Mouse (Mus musculus) subcutaneous adipose tissue, adult 2 months (tissue): ENCODE data around the gene Rplp2. TPM values are rescaled to one million over a fixed set of nuclear protein-coding genes. Genes with fewer than 3 reads are reported as not detected.

ENCODE experiments used
- polyA plus RNA-seq: library from polyadenylated mRNA; depleted of rRNA; stranded (reverse); fragments of >200 nt; gene quantifications from 2 replicates; pipeline ENCODE4 v1.2.3, GENCODE M21; 2012; ENCODE audit warnings: low replicate concordance; rRNA removed

Rplp2 gene
- 457 and 759 TPM in 2 replicates for polyA plus RNA-seq

GRCm38 (mm10) chr7:141447110-141447991, at the start of gene Rplp2:
TSS of gene Rplp2 (plus strand) at chr7:141447370.

GRCm38 (mm10) chr7:141413809-141414584, 33.2 kb upstream of the Rplp2 start, which contains the start of gene Gatd1:
TSS of gene Gatd1 (minus strand) at chr7:141414136.

DNA sequence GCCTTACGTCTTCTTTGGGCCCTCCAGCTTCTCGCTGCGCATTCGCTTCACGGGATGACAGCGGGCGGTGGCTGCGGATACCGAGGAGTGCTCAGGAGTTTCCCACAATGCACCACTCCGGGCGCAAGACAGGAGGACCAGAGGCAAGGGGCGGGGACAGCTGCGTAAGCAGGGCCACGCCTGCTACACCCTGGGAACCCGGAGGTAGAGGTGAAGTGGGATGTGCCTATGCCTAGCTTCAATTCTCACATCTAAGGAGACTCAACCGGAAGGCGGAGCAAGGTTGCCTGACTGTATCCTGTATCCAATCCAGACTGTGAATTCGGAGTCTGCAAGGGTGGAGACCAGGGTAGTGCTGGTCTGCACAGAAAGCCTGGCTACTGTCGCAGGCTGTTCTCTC, 17.9 kb upstream of the Rplp2 start, which contains the start of gene Cend1:
TSS of gene Cend1 (minus strand) at position 182 of the 400 bp plus-strand sequence.

DNA sequence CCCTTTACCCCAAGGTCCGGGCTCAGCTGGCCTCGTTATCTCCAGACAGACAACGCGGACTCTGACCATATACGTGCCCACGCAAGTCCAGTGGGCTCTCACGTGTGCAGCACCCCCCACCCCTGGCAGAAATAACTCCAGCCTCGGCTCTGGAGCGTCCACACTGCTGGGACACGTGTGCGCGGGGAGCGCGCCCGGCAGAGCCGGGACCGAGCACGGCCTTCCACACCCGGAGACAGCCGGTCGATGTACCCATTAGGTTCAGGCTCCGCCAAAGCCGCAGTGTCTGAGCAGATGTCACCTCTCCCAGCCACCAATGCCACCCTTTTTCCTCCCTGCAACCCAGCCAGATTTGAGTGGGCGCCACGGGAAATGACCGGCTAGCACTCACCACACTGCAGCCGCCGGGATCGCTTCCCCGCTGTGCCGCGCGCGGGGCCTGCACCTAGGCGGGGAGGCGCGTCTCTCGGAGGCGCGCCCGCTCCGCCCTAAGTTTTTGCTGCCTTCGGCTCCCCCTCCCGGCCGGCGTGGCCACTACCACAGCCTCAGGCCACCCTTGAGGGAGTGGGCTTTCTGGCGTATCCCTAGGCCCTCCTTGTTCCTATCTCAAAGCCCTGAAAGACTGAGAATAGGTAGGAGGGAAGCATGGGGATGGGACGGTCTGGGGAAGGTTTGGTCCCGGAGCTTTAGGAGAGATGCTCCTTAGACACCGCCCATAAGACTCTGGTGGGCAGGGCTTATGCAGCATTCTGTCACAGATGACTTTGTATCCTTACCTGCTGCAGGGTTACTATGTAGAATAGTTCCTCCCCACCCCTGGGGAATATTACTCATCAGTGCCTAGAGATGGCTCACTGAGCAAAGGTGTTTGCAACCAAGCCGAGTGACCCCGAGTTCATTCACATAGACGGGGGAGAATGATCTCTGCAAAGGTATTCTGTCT, 9.7 kb upstream of the Rplp2 start, which contains the start of gene Slc25a22:
TSS of gene Slc25a22 (minus strand) at position 715 of the 943 bp plus-strand sequence.

GRCm38 (mm10) chr7:141443828-141444237, 3.3 kb upstream of the Rplp2 start, which contains the start of gene Pidd1:
TSS of gene Pidd1 (minus strand) at chr7:141444025.

GRCm38 (mm10) chr7:141454967-141455551, 7.9 kb downstream of the Rplp2 start, which contains the start of gene Pnpla2:
TSS of gene Pnpla2 (plus strand) at chr7:141455198.

DNA sequence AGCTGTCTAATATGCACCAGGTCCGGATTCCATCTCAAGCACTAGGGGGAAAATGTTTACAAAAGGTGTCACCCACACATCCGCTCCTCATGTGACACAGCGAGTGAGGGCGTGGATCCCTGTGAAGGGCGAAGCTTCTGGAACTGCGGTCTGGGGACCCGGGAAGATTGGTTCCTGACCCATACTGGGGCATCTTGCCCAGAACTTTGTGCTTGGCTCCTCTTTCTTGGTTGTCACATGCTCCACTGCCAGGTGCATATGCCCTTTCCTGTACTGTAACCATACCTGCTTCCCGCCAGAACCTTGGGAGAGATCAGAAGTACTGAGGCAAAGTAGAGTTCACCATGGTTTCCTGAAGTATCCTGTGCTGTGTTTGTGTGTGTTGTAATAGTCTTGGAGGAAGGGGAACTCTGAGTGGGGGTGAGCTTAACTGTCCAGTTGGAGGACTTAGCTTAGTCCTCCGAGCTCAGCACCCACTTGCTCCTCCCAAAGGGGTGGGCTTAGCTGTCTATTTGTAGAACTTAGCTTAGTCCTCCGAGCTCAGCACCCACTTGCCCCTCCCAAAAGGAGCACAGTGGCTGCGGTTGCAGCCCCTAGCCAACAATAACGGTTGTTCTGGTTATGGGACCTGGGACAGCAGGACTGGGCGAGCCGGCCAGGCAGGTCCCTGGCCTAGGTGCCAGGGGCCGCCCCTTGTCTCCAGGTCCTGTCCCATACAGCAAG, 13.4 kb downstream of the Rplp2 start, which contains the start of gene Cracr2b:
TSS of gene Cracr2b (plus strand) at position 704 of the 723 bp plus-strand sequence.

GRCm38 (mm10) chr7:141467230-141468030, 20.3 kb downstream of the Rplp2 start, which contains the start of gene Cd151:
TSS of gene Cd151 (plus strand) at chr7:141467392.

GRCm38 (mm10) chr7:141475011-141475804, 28.0 kb downstream of the Rplp2 start, which contains the start of the genes Polr2l and Tspan4:
TSS of gene Polr2l (minus strand) at chr7:141475132.
TSS of gene Tspan4 (plus strand) at chr7:141475240.

Other genes with a start within 250 kb of the Rplp2 start
- 0.26 and 3.7 TPM in 2 replicates for gene Lmntd2, start 233.3 kb upstream of the Rplp2 start, polyA plus RNA-seq
- gene Rassf7, start 231.5 kb upstream of the Rplp2 start, polyA plus RNA-seq, result 8.8 and 33.1 TPM in 2 replicates
- 16.5 and 28.7 TPM in 2 replicates for gene Phrf1, start 218.6 kb upstream of the Rplp2 start, polyA plus RNA-seq
- 72.7 and 97.5 TPM in 2 replicates for gene Irf7, start 180.9 kb upstream of the Rplp2 start, polyA plus RNA-seq
- 0.13 and 0.35 TPM in 2 replicates for gene Cdhr5, start 170.6 kb upstream of the Rplp2 start, polyA plus RNA-seq
- gene Sct, start 168.2 kb upstream of the Rplp2 start, polyA plus RNA-seq, result 1.4 and 1.8 TPM in 2 replicates
- gene Drd4, start 155.4 kb upstream of the Rplp2 start, polyA plus RNA-seq, result 0.09 TPM in 1 of 2 replicates, not detected in the other
- gene Deaf1, start 119.7 kb upstream of the Rplp2 start, polyA plus RNA-seq, result 19.0 and 35.2 TPM in 2 replicates
- gene Tmem80, start 119.6 kb upstream of the Rplp2 start, polyA plus RNA-seq, result 58.4 and 71.0 TPM in 2 replicates
- gene Eps8l2, start 108.5 kb upstream of the Rplp2 start, polyA plus RNA-seq, result 20.1 and 30.8 TPM in 2 replicates
- gene Taldo1, start 55.2 kb upstream of the Rplp2 start, polyA plus RNA-seq, result 446 and 750 TPM in 2 replicates
- gene Gatd1, start 33.2 kb upstream of the Rplp2 start, polyA plus RNA-seq, result 59.5 and 84.7 TPM in 2 replicates
- gene Cend1, start 17.9 kb upstream of the Rplp2 start, polyA plus RNA-seq, result 0.97 and 1.7 TPM in 2 replicates
- 134 and 159 TPM in 2 replicates for gene Slc25a22, start 9.5 kb upstream of the Rplp2 start, polyA plus RNA-seq
- gene Pidd1, start 3.3 kb upstream of the Rplp2 start, polyA plus RNA-seq, result 9.8 and 14.5 TPM in 2 replicates
- 1,309 and 3,373 TPM in 2 replicates for gene Pnpla2, start 7.8 kb downstream of the Rplp2 start, polyA plus RNA-seq
- gene Cracr2b, start 13.7 kb downstream of the Rplp2 start, polyA plus RNA-seq, result 34.3 and 65.7 TPM in 2 replicates
- gene Cd151, start 20.0 kb downstream of the Rplp2 start, polyA plus RNA-seq, result 617 and 1,187 TPM in 2 replicates
- 63.9 and 76.4 TPM in 2 replicates for gene Polr2l, start 27.8 kb downstream of the Rplp2 start, polyA plus RNA-seq
- gene Tspan4, start 27.9 kb downstream of the Rplp2 start, polyA plus RNA-seq, result 166 and 253 TPM in 2 replicates
- 38.6 and 54.6 TPM in 2 replicates for gene Chid1, start 92.5 kb downstream of the Rplp2 start, polyA plus RNA-seq
- gene Ap2a2, start 114.8 kb downstream of the Rplp2 start, polyA plus RNA-seq, result 72.0 and 79.4 TPM in 2 replicates
- gene Muc6, start 207.9 kb downstream of the Rplp2 start, polyA plus RNA-seq, result 0.03 and 0.05 TPM in 2 replicates
- 1.4 and 1.9 TPM in 2 replicates for gene Muc2, start 243.0 kb downstream of the Rplp2 start, polyA plus RNA-seq